In genomic region chr4:127125834-127126463, GRCm38 (mm10) we compare ENCODE assay signal across 8 mouse cellular contexts. TPM values are rescaled to one million over a fixed set of nuclear protein-coding genes. Genes with fewer than 3 reads are reported as not detected.
A peak's percentile ranks its signal among the peaks of the same experiment; 100 is the strongest.
DNase-seq lines count a peak whose midpoint lies in the region; ATAC-seq and TF ChIP-seq lines count a peak whose summit lies in the region.

No protein-coding gene starts in this region.

- H3K4me3 ChIP-seq in MEL (ENCODE audit: control insufficient read depth in 1 of 2, insufficient read depth in 1 of 2, low read depth in 2 of 2, low read length in 2 of 2) = peak overlapping the region; percentile 71 to 82
- H3K4me3 ChIP-seq in cerebellum, adult 2 months (replicated peaks; ENCODE audit: insufficient read depth, low read depth, low read length) = peak overlapping the region; percentile 57
- peak overlapping the region; percentile 44 for H3K4me3 ChIP-seq in forebrain, postnatal 0 days (ENCODE audit: low read depth, low read length)
- H3K4me3 ChIP-seq in lung, embryonic 15.5 days = peak overlapping the region; percentile 69

- H3K9ac ChIP-seq in MEL (ENCODE audit: control insufficient read depth, low read depth, low read length, poor library complexity, severe bottlenecking) = peak overlapping the region; percentile 75
- H3K9ac ChIP-seq in forebrain, postnatal 0 days = peak overlapping the region; percentile 55
- peak overlapping the region; percentile 85 for H3K9ac ChIP-seq in lung, embryonic 15.5 days

- no peaks in the 10 kb centered on the region for H3K36me3 ChIP-seq in MEL (ENCODE audit: control insufficient read depth in 1 of 2, insufficient read depth in 2 of 2, low read length in 2 of 2)
- peaks cover 9% of the 10 kb centered on the region for H3K36me3 ChIP-seq in forebrain, postnatal 0 days (ENCODE audit: insufficient read depth)
- H3K36me3 ChIP-seq in lung, embryonic 15.5 days = 0 out of 2 replicates have a peak, but pooled peaks cover 2% of the 10 kb centered on the region

- TF ChIP-seq EP300 in MEL (IDR thresholded peaks at IDR 0.05; ENCODE audit: low read depth in 1 of 2, low read length in 2 of 2) = no peak

- no peak for TF ChIP-seq RAD21 in MEL (IDR thresholded peaks at IDR 0.05; ENCODE audit: low read depth, low read length)

- no peak; a peak in 1 of 4 replicates for TF ChIP-seq POLR2A in MEL (IDR thresholded peaks at IDR 0.05; ENCODE audit: control insufficient read depth in 1 of 2, insufficient read depth in 1 of 2, low read depth in 1 of 2, low read length in 2 of 2, poor library complexity in 1 of 2)
- TF ChIP-seq POLR2A in cerebellum, adult 2 months (IDR thresholded peaks at IDR 0.05; ENCODE audit: borderline replicate concordance, insufficient read depth, low read length) = 0 out of 2 replicates have a peak, but pooled peaks have one; percentile 27

- no peaks in the 10 kb centered on the region; the same call in 1 of the 2 replicates for H3K79me2 ChIP-seq in MEL (ENCODE audit: control insufficient read depth, insufficient read depth, low read length, poor library complexity)

- peak; percentile 84 for DNase-seq in MEL (ENCODE audit: low read depth, low spot score)
- DNase-seq in cerebellum, adult 2 months = peak; percentile 76
- peak; percentile 78 for DNase-seq in forebrain, postnatal 0 days
- DNase-seq in heart, postnatal 4 days = peak; percentile 91
- peak; percentile 11 to 21 for DNase-seq in layer of hippocampus, adult 8-10 months (ENCODE audit: low spot score in 2 of 2)
- peak; percentile 69 for DNase-seq in ovary, postnatal 10 days (ENCODE audit: low spot score)
- peak; percentile 81 to 90 for DNase-seq in thymus, postnatal 10 days (ENCODE audit: low spot score in 2 of 2)

- peak; percentile 86 for ATAC-seq in forebrain, postnatal 0 days
- ATAC-seq in lung, embryonic 15.5 days (ENCODE audit: borderline replicate concordance, extremely low read depth, low FRiP score, low TSS enrichment) = peak; percentile 97

- TF ChIP-seq CTCF in MEL (IDR thresholded peaks at IDR 0.05 in 2 of 3, conservative IDR thresholded peaks at IDR 0.05 in 1 of 3; ENCODE audit: control insufficient read depth in 1 of 3, insufficient read depth in 1 of 3, low read depth in 2 of 3, low read length in 3 of 3, poor library complexity in 1 of 3, severe bottlenecking in 1 of 3) = no peak
- no peak for TF ChIP-seq CTCF in cerebellum, adult 2 months (IDR thresholded peaks at IDR 0.05; ENCODE audit: borderline replicate concordance, insufficient read depth, low read depth, low read length)
- no peak for TF ChIP-seq CTCF in forebrain, postnatal 0 days (IDR thresholded peaks at IDR 0.05; ENCODE audit: low read depth)

- no peaks in the 10 kb centered on the region for H3K4me1 ChIP-seq in MEL (ENCODE audit: control insufficient read depth in 1 of 2, insufficient read depth in 2 of 2, low read length in 2 of 2)
- H3K4me1 ChIP-seq in cerebellum, adult 2 months (ENCODE audit: control insufficient read depth, insufficient read depth, low read length) = peaks cover 3% of the 10 kb centered on the region; the same call in 1 of the 2 replicates
- H3K4me1 ChIP-seq in forebrain, postnatal 0 days (ENCODE audit: insufficient read depth) = no peaks in the 10 kb centered on the region
- H3K4me1 ChIP-seq in lung, embryonic 15.5 days = peaks cover 6% of the 10 kb centered on the region; the same call in 1 of the 2 replicates

- 4% methylated on average over 35 of the region's 35 CpGs for WGBS in cerebellum, adult 2 months
- 2% methylated on average over 35 of the region's 35 CpGs for WGBS in forebrain, postnatal 0 days
- WGBS in lung, embryonic 15.5 days = 1% methylated on average over 35 of the region's 35 CpGs

- H3K27ac ChIP-seq in MEL (ENCODE audit: control insufficient read depth, low read depth, low read length) = no peak overlapping the region
- no peak overlapping the region for H3K27ac ChIP-seq in cerebellum, adult 2 months (ENCODE audit: insufficient read depth, low read length)
- H3K27ac ChIP-seq in forebrain, postnatal 0 days (ENCODE audit: low read depth, low read length) = no peak overlapping the region
- no peak overlapping the region for H3K27ac ChIP-seq in lung, embryonic 15.5 days

- no peaks in the 10 kb centered on the region for H3K9me3 ChIP-seq in MEL (replicated peaks; ENCODE audit: insufficient read depth, low read length)
- no peaks in the 10 kb centered on the region for H3K9me3 ChIP-seq in forebrain, postnatal 0 days (ENCODE audit: low read length)
- H3K9me3 ChIP-seq in lung, embryonic 15.5 days = no peaks in the 10 kb centered on the region

- no peaks in the 10 kb centered on the region; a peak in 1 of 4 replicates for H3K27me3 ChIP-seq in MEL (ENCODE audit: control insufficient read depth in 1 of 2, insufficient read depth in 2 of 2, low read length in 2 of 2)
- no peaks in the 10 kb centered on the region for H3K27me3 ChIP-seq in cerebellum, adult 2 months (ENCODE audit: control insufficient read depth, insufficient read depth, low read length)
- no peaks in the 10 kb centered on the region for H3K27me3 ChIP-seq in forebrain, postnatal 0 days (ENCODE audit: insufficient read depth, low read length)
- H3K27me3 ChIP-seq in lung, embryonic 15.5 days = no peaks in the 10 kb centered on the region

- H3K4me2 ChIP-seq in forebrain, postnatal 0 days (ENCODE audit: low read depth) = peak overlapping the region; percentile 67
- peak overlapping the region; percentile 88 for H3K4me2 ChIP-seq in lung, embryonic 15.5 days

TF ChIP-seq in MEL, 35 proteins besides CTCF, POLR2A, EP300 and RAD21 (continues in another document):
- TF ChIP-seq CHD1 (IDR thresholded peaks at IDR 0.05; ENCODE audit: low read depth, low read length) (no peak), GATA1 (IDR thresholded peaks at IDR 0.05; ENCODE audit: low read depth, low read length) (no peak), MAZ (IDR thresholded peaks at IDR 0.05; ENCODE audit: low read depth, low read length) (0 out of 2 replicates have a peak, but pooled peaks have one; percentile 22), TCF12 (IDR thresholded peaks at IDR 0.05; ENCODE audit: low read depth, low read length) (no peak), ZC3H11A (IDR thresholded peaks at IDR 0.05; ENCODE audit: low read depth, low read length) (no peak), GABPA (IDR thresholded peaks at IDR 0.05; ENCODE audit: low read depth, low read length) (no peak), E2F4 (IDR thresholded peaks at IDR 0.05; ENCODE audit: borderline replicate concordance, low read depth, low read length) (no peak), ZMIZ1 (IDR thresholded peaks at IDR 0.05; ENCODE audit: low read depth, low read length) (no peak), SIN3A (IDR thresholded peaks at IDR 0.05; ENCODE audit: low read length) (no peak), POLR2AphosphoS2 (IDR thresholded peaks at IDR 0.05; ENCODE audit: low read length) (no peak), ELF1 (IDR thresholded peaks at IDR 0.05; ENCODE audit: low read depth, low read length) (peak; percentile 75), TAL1 (IDR thresholded peaks at IDR 0.05; ENCODE audit: low read length) (no peak), SMC3 (IDR thresholded peaks at IDR 0.05; ENCODE audit: low read depth, low read length) (no peak), USF2 (IDR thresholded peaks at IDR 0.05; ENCODE audit: borderline replicate concordance in 1 of 2, insufficient read depth in 1 of 2, low read depth in 1 of 2, low read length in 2 of 2) (no peak), MXI1 (IDR thresholded peaks at IDR 0.05; ENCODE audit: low read depth, low read length) (peak; percentile 47; the same call in 1 of the 2 replicates), TBP (IDR thresholded peaks at IDR 0.05; ENCODE audit: low read depth, low read length) (no peak), POLR2AphosphoS5 (IDR thresholded peaks at IDR 0.05; ENCODE audit: borderline replicate concordance, low read depth, low read length) (no peak), MEF2A (IDR thresholded peaks at IDR 0.05; ENCODE audit: extremely low read depth, insufficient replicate concordance, low read depth, low read length, poor library complexity, severe bottlenecking) (no peak), BHLHE40 (IDR thresholded peaks at IDR 0.05; ENCODE audit: borderline replicate concordance, low read depth, low read length) (no peak), HCFC1 (IDR thresholded peaks at IDR 0.05; ENCODE audit: low read depth, low read length) (0 out of 2 replicates have a peak, but pooled peaks have one; percentile 23)

RNA-seq across cellular contexts. Expression of gene Tmem35b, which starts 2.5 kb away (rescaled TPM):
- total RNA-seq in MEL (2012; rRNA removed) = 0.89 and 1.7 TPM in 2 replicates
- 1 to 10 TPM in 1 of 2 experiments, not detected in 1; 3.2 TPM for polyA plus RNA-seq in MEL (2012; ENCODE audit: insufficient read depth in 1 of 2, insufficient read length in 2 of 2, low read depth in 1 of 2, low replicate concordance in 2 of 2, missing spikeins in 1 of 2)
- 11.4 and 14.0 TPM in 2 replicates for polyA plus RNA-seq in cerebellum, adult 2 months (2012; rRNA removed)
- 6.0 and 7.8 TPM in 2 replicates for total RNA-seq in forebrain, postnatal 0 days (2014; rRNA removed)
- 9.5 and 10.8 TPM in 2 replicates for polyA plus RNA-seq in forebrain, postnatal 0 days (2015; fragmentation: Nextera tagmentation; extraction: Ambion mirVana)
- total RNA-seq in heart, postnatal 4 days (2021) = 1 to 10 TPM; 2.0 to 3.7 TPM
- total RNA-seq in layer of hippocampus, adult 8-10 months (2022) = 1 to 10 TPM; 3.7 to 6.2 (median 5.4) TPM
- polyA plus RNA-seq in lung, embryonic 15.5 days (2015; fragmentation: Nextera tagmentation; extraction: Ambion mirVana) = 18.8 and 21.3 TPM in 2 replicates

RNA-seq across cellular contexts. Expression of gene Dlgap3, which starts 43.1 kb away (rescaled TPM):
- not detected in 2 replicates for total RNA-seq in MEL (2012; rRNA removed)
- not detected for polyA plus RNA-seq in MEL (2012; ENCODE audit: insufficient read depth in 1 of 2, insufficient read length in 2 of 2, low read depth in 1 of 2, low replicate concordance in 2 of 2, missing spikeins in 1 of 2)
- 56.1 and 59.8 TPM in 2 replicates for polyA plus RNA-seq in cerebellum, adult 2 months (2012; rRNA removed)
- 66.9 and 85.5 TPM in 2 replicates for total RNA-seq in forebrain, postnatal 0 days (2014; rRNA removed)
- polyA plus RNA-seq in forebrain, postnatal 0 days (2015; fragmentation: Nextera tagmentation; extraction: Ambion mirVana) = 23.1 and 28.0 TPM in 2 replicates
- under 1 TPM; 0.65 to 0.98 TPM for total RNA-seq in heart, postnatal 4 days (2021)
- total RNA-seq in layer of hippocampus, adult 8-10 months (2022) = 100 to 1,000 TPM; 229 to 253 (median 243) TPM
- 0.75 and 0.77 TPM in 2 replicates for polyA plus RNA-seq in lung, embryonic 15.5 days (2015; fragmentation: Nextera tagmentation; extraction: Ambion mirVana)

RNA-seq across cellular contexts. Expression of gene Zmym6, which starts 48.8 kb away (rescaled TPM):
- total RNA-seq in MEL (2012; rRNA removed) = not detected in 2 replicates
- polyA plus RNA-seq in MEL (2012; ENCODE audit: insufficient read depth in 1 of 2, insufficient read length in 2 of 2, low read depth in 1 of 2, low replicate concordance in 2 of 2, missing spikeins in 1 of 2) = not detected
- 35.3 and 37.0 TPM in 2 replicates for polyA plus RNA-seq in cerebellum, adult 2 months (2012; rRNA removed)
- 26.9 and 46.3 TPM in 2 replicates for total RNA-seq in forebrain, postnatal 0 days (2014; rRNA removed)
- 9.6 and 17.1 TPM in 2 replicates for polyA plus RNA-seq in forebrain, postnatal 0 days (2015; fragmentation: Nextera tagmentation; extraction: Ambion mirVana)
- 1 to 10 TPM; 7.1 to 7.2 TPM for total RNA-seq in heart, postnatal 4 days (2021)
- 10 to 100 TPM; 36.7 to 50.5 (median 39.0) TPM for total RNA-seq in layer of hippocampus, adult 8-10 months (2022)
- 15.0 and 17.3 TPM in 2 replicates for polyA plus RNA-seq in lung, embryonic 15.5 days (2015; fragmentation: Nextera tagmentation; extraction: Ambion mirVana)

Comparison
In these comparisons a context has a peak if more than half of its experiments do, and no peak if none do; other contexts are left out.
1. DNase-seq: peak in every context shown above with its lines; median percentile 91 in heart, postnatal 4 days; 86 in thymus, postnatal 10 days; 84 in MEL; 78 in forebrain, postnatal 0 days; 76 in cerebellum, adult 2 months; 69 in ovary, postnatal 10 days; 16 in layer of hippocampus, adult 8-10 months.
2. RNA of gene Dlgap3, which starts 43.1 kb away (total RNA-seq): 229 to 253 TPM in layer of hippocampus, adult 8-10 months and 66.9 to 85.5 TPM in forebrain, postnatal 0 days; 0.65 to 0.98 TPM in heart, postnatal 4 days and not detected in MEL; every median in the first group is over 10 times any median in the second.
3. Peak in every context shown above with its lines, with median percentiles within 50 percentile points of each other: H3K4me3 ChIP-seq and H3K9ac ChIP-seq.